Mouse (Mus musculus) liver, embryonic 14.5 days (tissue): ENCODE data around the gene Pomgnt2. TPM values are rescaled to one million over a fixed set of nuclear protein-coding genes. Genes with fewer than 3 reads are reported as not detected.

Experiments
- ATAC-seq: fragments of 200-750 bp; cut with Nextera tagmentation; 2 replicates; pipeline ENCODE4 v1.8.0; 2017; ENCODE audit warnings: moderate number of reproducible peaks, mild to moderate bottlenecking, moderate library complexity; ENCODE audit not compliant: insufficient read depth
- DNase-seq, 3 experiments: peaks; one replicate each; pipeline ENCODE4 v3.0.0-alpha.2; 2012 to 2013; ENCODE audit warnings: low read depth in 3 of 3, low spot score in 3 of 3
- H3K27ac ChIP-seq: fragments of 300-500 bp; sonication (generic); 2 replicates; pipeline ENCODE4 v1.5.1; 2014; ENCODE audit warnings: moderate library complexity, mild to moderate bottlenecking, control low read depth, inconsistent platforms
- H3K27me3 ChIP-seq: fragments of 300-500 bp; sonication (generic); 2 replicates; pipeline ENCODE4 v1.6.1; 2014; ENCODE audit warnings: mild to moderate bottlenecking, low read length, moderate library complexity; ENCODE audit not compliant: control insufficient read depth, insufficient read depth
- H3K36me3 ChIP-seq: fragments of 300-500 bp; sonication (generic); replicated peaks from 2 replicates; pipeline ENCODE4 v1.6.1; 2014; ENCODE audit warnings: low read depth; ENCODE audit not compliant: control insufficient read depth, insufficient read depth
- H3K4me1 ChIP-seq, 2 experiments: fragments of 200-500 bp in 1 of 2; fragments of 300-500 bp in 1 of 2; sonication (generic) in 1 of 2; replicated peaks; 2 replicates each; pipeline ENCODE4 v1.6.1; 2012 to 2014; ENCODE audit warnings: antibody characterized with exemption in 1 of 2, inconsistent platforms in 1 of 2, low read length in 1 of 2; ENCODE audit not compliant: control insufficient read depth in 2 of 2, insufficient read depth in 2 of 2
- H3K4me2 ChIP-seq: fragments of 300-500 bp; sonication (generic); 2 replicates; pipeline ENCODE4 v1.6.1; 2014; ENCODE audit warnings: low read depth, mild to moderate bottlenecking, control low read depth, moderate library complexity
- H3K4me3 ChIP-seq, 2 experiments: fragments of 200-500 bp in 1 of 2; fragments of 300-500 bp in 1 of 2; sonication (generic) in 1 of 2; 2 replicates each; pipeline ENCODE4 v1.5.1; 2012 to 2014; ENCODE audit warnings: low read depth in 2 of 2, low read length in 2 of 2, mild to moderate bottlenecking in 2 of 2, control low read depth in 1 of 2, inconsistent platforms in 1 of 2, moderate library complexity in 1 of 2; ENCODE audit not compliant: insufficient read depth in 1 of 2
- H3K9ac ChIP-seq: fragments of 300-500 bp; sonication (generic); replicated peaks from 2 replicates; pipeline ENCODE4 v1.6.1; 2014; ENCODE audit warnings: mild to moderate bottlenecking, control low read depth, moderate library complexity
- H3K9me3 ChIP-seq: fragments of 300-500 bp; sonication (generic); 2 replicates; pipeline ENCODE4 v1.6.1; 2016; ENCODE audit warnings: low read length, mixed read lengths; ENCODE audit not compliant: control insufficient read depth
- CTCF ChIP-seq: IDR thresholded peaks from 2 replicates; pipeline ENCODE4 v1.5.1; 2016; ENCODE audit warnings: antibody characterized with exemption, low read depth, control low read depth
- EP300 ChIP-seq: IDR thresholded peaks from 2 replicates; pipeline ENCODE4 v1.6.1; 2016; ENCODE audit warnings: antibody characterized with exemption, low read depth
- WGBS: fragments of 180-500 bp; shearing (Covaris S2); extraction: QIAGEN DNeasy Blood & Tissue Kit; methylation state at CpG from one replicate; pipeline ENCODE4 v1.1.7; 2014; ENCODE audit not compliant: insufficient replicate concordance; 5-methylcytosine and 5-hydroxymethylcytosine counted together
- polyA plus RNA-seq, 2 experiments: library from polyadenylated mRNA; depleted of rRNA in 1 of 2; stranded (reverse) in 1 of 2; unstranded in 1 of 2; fragments of >200 nt; fragmentation: Nextera tagmentation in 1 of 2; extraction: Ambion mirVana in 1 of 2; gene quantifications; 2 replicates each; pipeline versions ENCODE4 v1.2.1 to v1.2.3; 2012 to 2014

Pomgnt2 gene
- polyA plus RNA-seq, 2 experiments, result 1.7 to 1.9 TPM

- no peaks in the 10 kb centered on the region for H3K9me3 ChIP-seq
- no peak overlapping the region for H3K9ac ChIP-seq
- DNase-seq (no peak), ATAC-seq (no peak)
- H3K4me2 ChIP-seq, result no peak overlapping the region
- H3K27me3 ChIP-seq, result no peaks in the 10 kb centered on the region
- no peaks in the 10 kb centered on the region for H3K4me1 ChIP-seq
- no peak overlapping the region for H3K27ac ChIP-seq
- no peak for TF ChIP-seq EP300
- 65% methylated on average over 2 of the region's 2 CpGs for WGBS
- H3K36me3 ChIP-seq, result no peaks in the 10 kb centered on the region
- no peak overlapping the region for H3K4me3 ChIP-seq
These were observed 21.6 kb downstream of the Pomgnt2 start for GRCm38 (mm10) chr9:121975321-121975720.

GRCm38 (mm10) chr9:121974141-121974986 lies 22.5 kb downstream of the Pomgnt2 start:
- no peak for ATAC-seq
- Histone ChIP-seq H3K4me1 (no peaks in the 10 kb centered on the region), H3K4me3 (no peak overlapping the region), H3K36me3 (no peaks in the 10 kb centered on the region), H3K4me2 (no peak overlapping the region), H3K9ac (no peak overlapping the region), H3K27ac (no peak overlapping the region), H3K9me3 (no peaks in the 10 kb centered on the region), H3K27me3 (no peaks in the 10 kb centered on the region)
- WGBS, result 68% methylated on average over 12 of the region's 12 CpGs
- no peak for DNase-seq
- no peak for TF ChIP-seq EP300
- no peak for TF ChIP-seq CTCF

GRCm38 (mm10) chr9:121973207-121973606 lies 23.7 kb downstream of the Pomgnt2 start:
- Histone ChIP-seq H3K27ac (no peak overlapping the region), H3K9me3 (no peaks in the 10 kb centered on the region), H3K4me3 (no peak overlapping the region), H3K27me3 (no peaks in the 10 kb centered on the region), H3K36me3 (no peaks in the 10 kb centered on the region), H3K4me1 (no peaks in the 10 kb centered on the region), H3K9ac (no peak overlapping the region), H3K4me2 (no peak overlapping the region)
- ATAC-seq, result no peak
- WGBS, result 32% methylated on average over 1 of the region's 1 CpGs
- TF ChIP-seq CTCF (no peak), EP300 (no peak)
- DNase-seq, result no peak

GRCm38 (mm10) chr9:121969841-121970381 lies 27.0 kb downstream of the Pomgnt2 start:
- no peaks in the 10 kb centered on the region for H3K27me3 ChIP-seq
- H3K9me3 ChIP-seq, result no peaks in the 10 kb centered on the region
- no peaks in the 10 kb centered on the region for H3K36me3 ChIP-seq
- H3K4me1 ChIP-seq, result no peaks in the 10 kb centered on the region
- no peak overlapping the region for H3K27ac ChIP-seq
- H3K4me3 ChIP-seq, result no peak overlapping the region
- H3K4me2 ChIP-seq, result no peak overlapping the region
- TF ChIP-seq CTCF (no peak), EP300 (no peak)
- WGBS, result 39% methylated on average over 5 of the region's 5 CpGs
- DNase-seq, result no peak
- ATAC-seq, result no peak
- H3K9ac ChIP-seq, result no peak overlapping the region

- 57% methylated on average over 5 of the region's 5 CpGs for WGBS
- TF ChIP-seq EP300, result no peak
- no peak for TF ChIP-seq CTCF
- Histone ChIP-seq H3K9ac (no peak overlapping the region), H3K9me3 (no peaks in the 10 kb centered on the region), H3K27ac (no peak overlapping the region), H3K27me3 (no peaks in the 10 kb centered on the region), H3K4me2 (no peak overlapping the region), H3K36me3 (no peaks in the 10 kb centered on the region), H3K4me3 (no peak overlapping the region), H3K4me1 (no peaks in the 10 kb centered on the region)
- DNase-seq, result no peak
- no peak for ATAC-seq
These were observed 28.7 kb downstream of the Pomgnt2 start for GRCm38 (mm10) chr9:121968258-121968657.
